Mouse (Mus musculus) kidney, postnatal 4 days (tissue): ENCODE measurements at regions not wholly inside any gene's neighbourhood (a gene's known extent, or its start where the extent isn't known, plus 50 kb on each side); places are given as distances from the start of the nearest gene placed in this dataset.

Experiments
- DNase-seq, 2 experiments: peaks; one replicate each; pipeline ENCODE4 v3.0.0; 2021; ENCODE audit warnings: mixed read lengths in 2 of 2

- no peak for DNase-seq
These were observed 247.9 kb downstream of the H2al1j start for GRCm38 (mm10) chrX:11575571-11575970.

DNA sequence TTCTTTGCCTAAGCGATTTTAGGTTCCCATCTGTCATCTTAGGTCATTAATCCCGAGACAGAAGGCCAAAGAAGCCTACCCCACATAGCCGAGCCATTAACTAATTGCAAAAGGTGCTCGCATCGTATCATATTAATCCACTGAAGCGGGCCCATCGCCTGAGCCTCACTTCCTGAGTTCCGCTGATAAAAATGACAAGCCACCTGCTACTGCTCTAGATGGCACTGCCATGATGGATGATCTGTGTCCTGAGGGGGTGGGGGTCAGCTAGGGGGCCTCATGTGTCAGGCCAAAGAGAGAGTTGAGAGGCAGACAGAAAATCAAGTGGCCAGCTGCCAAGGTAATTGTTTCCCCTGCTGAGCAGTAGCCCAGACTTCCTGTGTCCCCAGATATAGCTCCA lies 248.7 kb downstream of the H2al1j start:
- DNase-seq: no peak

DNA sequence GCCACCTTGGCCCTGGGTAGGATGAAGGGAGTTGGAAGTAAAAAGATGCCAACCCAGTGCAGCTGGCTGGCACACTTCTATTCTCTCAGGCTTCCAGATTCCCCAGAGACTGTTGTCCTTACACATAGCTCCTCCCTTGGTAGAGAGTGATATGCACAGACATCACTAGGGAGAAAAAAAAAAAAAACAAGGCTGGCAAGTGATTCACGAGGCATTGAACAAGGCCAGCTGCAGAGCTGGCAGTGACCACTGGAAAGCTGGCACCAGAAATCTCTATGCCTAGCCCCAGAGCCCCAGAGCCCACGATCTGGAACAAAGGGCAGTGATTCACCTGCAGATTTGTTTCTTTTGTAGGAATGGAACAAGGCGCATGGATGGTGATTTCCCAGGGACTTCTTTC lies 249.7 kb downstream of the H2al1j start:
- no peak for DNase-seq

GRCm38 (mm10) chrX:11585353-11585752 lies 257.7 kb downstream of the H2al1j start:
- no peak for DNase-seq

GRCm38 (mm10) chrX:11591391-11592187 lies 264.0 kb downstream of the H2al1j start:
- DNase-seq: peak; percentile 17 to 47

DNA sequence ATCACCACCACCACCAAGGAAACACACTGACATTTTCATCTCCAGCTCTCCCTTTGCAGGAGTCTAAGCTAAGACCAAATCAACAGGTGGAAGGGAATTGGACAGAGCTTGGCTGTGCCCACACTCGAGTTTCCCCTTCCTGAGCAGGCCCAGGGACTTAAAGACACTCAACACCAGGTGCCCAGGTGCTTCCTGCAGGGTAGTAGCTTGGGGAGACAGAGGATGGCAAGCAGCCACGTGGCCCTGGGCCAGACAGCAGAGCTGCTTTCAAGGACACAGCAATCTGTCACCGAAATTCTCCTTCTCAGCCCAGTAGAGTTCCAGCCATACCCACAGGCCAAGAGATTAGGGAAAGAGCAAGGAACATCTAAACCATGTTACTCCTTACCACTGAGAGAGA lies 266.9 kb downstream of the H2al1j start:
- peak; percentile 42 to 51 for DNase-seq

DNA sequence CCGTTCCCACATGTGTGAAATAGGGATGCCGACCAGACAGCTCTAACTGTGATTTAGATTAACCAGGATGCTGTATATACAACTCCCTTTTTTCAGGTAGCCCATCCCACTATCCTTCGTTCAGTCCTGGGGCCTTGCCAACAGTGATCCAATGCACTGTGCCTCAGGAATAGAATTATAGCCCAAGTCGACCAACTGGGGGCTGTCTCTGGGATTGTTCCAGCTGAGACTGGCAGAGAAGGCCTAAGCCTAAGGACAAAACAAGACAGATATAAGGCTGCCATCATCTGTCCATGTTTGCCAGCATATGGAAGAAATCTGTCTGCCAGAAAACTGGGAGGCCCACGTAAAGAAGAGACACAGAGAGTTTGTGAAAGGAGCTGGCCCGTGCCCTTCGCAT lies 269.9 kb downstream of the H2al1j start:
- DNase-seq: no peak

DNA sequence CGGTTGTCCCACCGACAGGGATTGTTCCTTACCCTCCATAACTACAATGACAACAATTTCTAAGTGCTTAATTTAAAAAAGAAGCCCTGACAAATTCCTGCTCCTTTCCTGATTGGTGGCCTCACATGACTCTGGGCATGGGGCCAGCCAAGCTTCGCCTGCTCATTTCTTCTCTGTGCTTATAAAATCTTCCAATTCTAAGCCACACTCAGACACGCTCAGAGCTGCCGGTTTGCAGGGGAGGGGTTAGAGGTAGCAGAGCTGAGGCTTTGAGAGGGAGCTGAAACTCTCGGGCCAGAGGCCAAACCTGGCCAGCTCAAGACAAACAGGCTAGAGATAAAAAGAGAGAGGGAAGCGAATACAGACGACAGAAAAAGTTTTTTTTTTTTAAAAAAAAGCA lies 286.6 kb downstream of the H2al1j start:
- DNase-seq: peak; percentile 76 to 81

DNA sequence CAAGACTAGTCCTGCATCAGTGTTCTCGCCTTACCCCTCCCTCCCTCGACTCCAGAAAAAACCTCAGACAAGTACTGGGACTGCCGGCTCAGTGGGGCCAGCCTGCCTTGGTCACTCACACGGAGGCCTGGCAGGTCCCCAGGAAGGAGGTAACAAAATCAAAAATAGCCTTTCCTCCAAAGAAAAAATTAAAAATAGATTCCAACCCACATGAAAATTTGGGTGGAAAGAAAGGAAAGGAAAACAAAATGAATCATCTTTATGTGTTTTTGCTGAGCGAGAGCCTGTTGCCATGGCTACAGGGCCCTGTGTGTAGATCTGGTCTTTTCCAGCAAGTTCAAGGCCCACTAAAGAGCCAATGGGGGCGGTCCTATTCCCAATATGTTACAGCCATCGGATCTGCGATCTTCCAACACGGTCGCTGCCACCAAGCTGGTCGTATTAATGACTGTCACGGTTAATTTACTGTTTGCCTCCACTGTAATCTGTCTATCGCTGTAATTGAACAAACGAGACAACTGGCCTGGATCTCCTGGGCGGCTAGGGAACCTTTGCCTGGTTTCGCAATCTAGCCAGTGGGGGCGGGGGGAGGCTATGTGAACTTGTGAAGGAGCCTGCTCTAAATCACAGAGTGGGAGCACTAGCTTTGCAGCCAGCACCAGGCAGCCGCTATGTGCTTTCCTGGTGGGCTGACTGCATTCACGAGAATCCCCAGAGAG lies 293.6 kb downstream of the H2al1j start:
- peak; percentile 74 to 81 for DNase-seq

GRCm38 (mm10) chrX:11626274-11626878 lies 298.8 kb downstream of the H2al1j start:
- DNase-seq: no peak

DNA sequence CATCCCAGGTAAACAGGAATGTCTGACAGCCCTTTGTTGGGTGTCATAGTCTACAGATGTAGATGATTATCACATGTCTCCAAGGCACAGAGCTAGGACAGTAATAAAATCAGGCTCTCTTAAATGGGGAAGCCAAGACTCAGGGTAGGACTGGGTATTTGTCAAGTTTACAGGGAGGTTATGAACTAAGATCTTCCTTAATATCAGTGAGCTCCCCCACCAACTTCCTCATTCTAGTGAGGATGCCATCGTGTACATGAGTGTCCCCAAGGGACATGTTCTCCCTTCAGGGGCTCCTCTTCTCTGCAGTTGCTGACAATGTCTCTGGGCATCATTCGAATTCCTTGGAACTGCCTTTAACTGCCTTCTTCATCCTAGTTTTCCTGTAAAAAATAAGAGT lies 301.7 kb downstream of the H2al1j start:
- no peak for DNase-seq

- DNase-seq: peak; percentile 43 to 51
These were observed 302.3 kb downstream of the H2al1j start for GRCm38 (mm10) chrX:11629906-11630305.

DNA sequence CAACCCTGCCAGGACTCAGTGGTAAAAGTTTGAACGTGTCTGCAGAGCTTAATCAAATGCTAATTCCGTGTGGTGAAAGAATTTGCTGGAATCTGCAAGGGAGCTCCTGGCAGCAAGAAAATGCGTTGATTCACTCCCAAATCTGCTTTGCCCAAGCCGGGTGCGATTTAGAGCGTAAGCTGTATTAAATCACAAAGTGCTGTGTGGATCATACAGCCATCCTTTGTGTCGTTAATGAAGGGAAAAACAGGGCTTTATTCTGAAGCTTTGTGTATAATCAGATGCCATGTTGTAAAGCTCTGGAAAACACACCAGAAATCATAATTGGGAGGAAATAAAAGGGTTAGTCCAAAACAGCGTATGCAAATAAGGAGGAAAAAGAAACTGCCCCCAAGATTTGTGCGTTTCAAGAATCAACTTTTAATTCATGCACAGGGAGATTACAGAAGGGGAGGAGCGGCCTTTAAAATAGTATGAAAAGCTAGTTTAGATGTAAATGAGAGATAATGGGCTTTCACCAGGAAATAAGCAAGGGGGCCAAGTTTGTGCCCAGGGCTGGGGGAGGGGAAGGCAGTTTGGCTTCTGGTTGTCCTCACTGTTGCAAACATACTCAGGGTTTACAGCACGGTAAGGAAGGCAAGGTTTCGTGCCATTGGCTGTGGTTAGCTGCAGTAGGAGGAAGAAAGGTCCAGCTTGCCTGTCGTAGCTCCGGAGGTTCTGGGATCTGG lies 303.7 kb downstream of the H2al1j start:
- peak; percentile 14 to 36 for DNase-seq

DNA sequence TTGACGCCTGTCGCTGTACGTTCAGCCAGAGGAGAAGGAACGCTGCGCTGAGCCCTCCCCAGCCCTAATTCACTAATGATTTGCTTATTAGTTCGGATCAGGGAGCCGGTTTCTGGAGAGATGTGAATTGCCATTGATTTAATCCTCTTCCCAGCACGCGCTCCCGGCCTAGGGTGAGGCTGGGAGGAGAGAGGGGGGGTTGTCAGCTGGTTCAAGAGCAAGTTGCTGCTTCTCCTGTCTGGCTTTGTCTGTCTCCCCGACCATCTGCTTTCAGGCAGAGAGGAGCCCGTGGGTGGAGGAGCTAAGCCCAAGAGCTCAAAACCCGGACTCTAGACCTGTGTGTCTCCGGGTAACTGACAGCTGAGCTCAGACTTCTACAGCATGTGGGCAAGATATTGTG lies 304.4 kb downstream of the H2al1j start:
- peak in 1 of 2 experiments; percentile 27 for DNase-seq

GRCm38 (mm10) chrX:11633823-11634222 lies 306.2 kb downstream of the H2al1j start:
- DNase-seq: peak; percentile 41 to 51

DNA sequence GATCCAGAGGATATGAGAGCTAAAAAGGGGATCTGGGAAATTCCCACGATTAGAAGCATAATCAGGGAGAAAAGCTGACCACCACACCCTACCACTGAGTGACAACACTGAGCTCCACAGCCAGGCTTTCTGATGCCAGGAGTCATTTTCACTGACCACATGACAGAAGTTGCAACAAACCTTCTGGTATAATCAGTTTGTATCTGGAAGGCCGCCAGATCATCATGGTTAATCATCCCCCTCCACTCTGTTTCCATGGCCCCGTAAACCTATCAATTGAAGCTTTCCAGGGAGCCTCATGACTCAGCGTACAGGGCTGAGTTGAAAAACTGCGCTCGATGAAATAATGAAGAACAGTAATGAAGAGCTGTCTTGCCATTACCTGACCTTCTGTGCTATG lies 316.9 kb downstream of the H2al1j start:
- no peak for DNase-seq

DNA sequence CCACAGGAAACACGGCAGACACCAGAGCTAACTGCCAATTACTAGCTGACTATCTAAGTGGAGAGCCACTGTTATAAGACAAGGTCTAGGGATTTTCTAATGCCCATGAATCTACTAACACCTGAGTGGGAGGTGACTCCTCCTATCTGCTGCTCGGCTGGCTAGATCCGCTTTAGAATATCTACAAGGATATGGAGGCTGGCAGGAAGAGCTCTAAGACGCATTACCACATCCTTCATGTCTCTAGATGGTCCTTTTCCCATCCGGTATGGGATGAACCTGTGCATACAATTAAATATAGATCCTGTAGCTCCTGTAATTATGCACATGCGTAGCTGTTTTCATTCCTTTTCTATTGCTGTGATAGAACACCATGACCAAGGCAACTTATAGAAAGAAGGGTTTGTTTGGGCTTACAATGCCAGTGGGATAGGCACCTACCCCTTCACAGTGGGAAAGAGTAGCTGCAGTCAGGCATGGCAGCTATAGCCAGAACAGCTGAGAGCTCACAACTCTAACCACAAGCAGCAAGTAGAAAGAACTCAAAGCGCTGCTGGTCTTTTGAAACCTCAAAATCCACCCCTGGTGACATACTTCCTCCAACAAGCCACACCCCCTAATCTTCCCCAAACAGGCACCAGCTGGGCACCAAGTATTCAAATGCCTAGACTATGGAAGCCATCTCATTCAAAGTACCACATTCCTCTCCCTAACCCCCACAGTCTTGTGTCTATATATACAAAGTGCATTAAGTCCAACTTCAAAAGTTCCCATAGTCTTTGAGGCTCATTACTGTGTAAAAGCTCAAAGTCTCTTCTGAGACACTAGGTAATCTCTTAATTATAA lies 319.3 kb downstream of the H2al1j start:
- DNase-seq: no peak

- DNase-seq: no peak
These were observed 319.9 kb downstream of the H2al1j start for GRCm38 (mm10) chrX:11647527-11647836.

- DNase-seq: no peak
These were observed 325.7 kb downstream of the H2al1j start for GRCm38 (mm10) chrX:11653336-11653735.

DNA sequence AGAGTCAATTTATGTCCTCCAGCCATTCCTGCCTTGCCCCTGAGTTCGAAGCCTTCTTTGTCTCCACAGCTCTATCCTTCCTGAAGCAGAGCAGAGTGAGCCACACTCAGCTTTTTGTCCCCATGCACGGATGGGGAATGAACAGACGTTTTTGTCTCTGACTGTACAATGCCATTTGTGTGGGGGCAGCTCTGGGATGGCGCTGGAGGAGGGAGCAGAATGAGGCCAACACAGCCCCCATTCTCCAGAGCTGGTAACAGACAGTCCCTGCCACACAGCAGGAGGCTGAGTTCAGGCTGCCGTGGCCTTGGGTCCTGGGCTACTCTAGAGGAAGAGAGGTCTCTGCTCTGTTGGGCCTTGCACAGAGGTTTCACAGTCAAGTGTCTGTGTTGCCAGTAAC lies 327.4 kb downstream of the H2al1j start:
- DNase-seq: no peak

- no peak for DNase-seq
These were observed 327.8 kb downstream of the H2al1j start for GRCm38 (mm10) chrX:11655466-11655865.

DNA sequence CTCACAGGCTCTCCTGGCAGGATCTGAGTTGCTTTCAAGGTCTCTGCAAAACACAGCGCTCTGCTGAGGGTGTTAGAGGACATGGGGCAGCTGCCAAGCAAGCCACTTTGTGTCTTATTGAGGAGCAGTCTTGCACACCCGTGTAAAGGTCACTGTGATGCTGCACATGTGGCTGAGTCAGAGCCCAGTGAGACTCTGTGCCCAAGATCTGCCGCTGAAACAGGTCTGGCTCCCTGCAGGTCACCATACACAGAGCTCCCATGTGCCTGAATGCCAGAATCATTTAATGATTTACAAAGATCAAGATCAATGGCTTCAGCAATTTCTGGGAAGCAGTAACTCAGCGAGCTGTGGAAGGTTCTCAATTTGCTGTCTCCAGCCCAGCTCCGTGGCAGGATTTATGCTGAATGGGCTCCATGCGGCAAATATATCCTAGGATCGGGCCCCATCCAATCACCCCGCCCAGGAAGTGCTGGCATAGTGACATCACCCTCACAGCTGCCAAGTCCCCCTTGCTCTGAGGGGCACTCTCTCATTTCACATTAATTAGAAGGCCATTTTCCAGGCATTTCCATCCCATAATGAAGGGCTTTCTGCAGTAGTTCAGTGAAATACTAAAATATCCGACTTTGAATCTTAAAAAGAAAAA lies 330.1 kb downstream of the H2al1j start:
- peak in 1 of 2 experiments; percentile 14 for DNase-seq
